Mouse (Mus musculus) midbrain, embryonic 16.5 days (tissue): Measurements from ENCODE around the gene Slc52a3. TPM values are rescaled to one million over a fixed set of nuclear protein-coding genes. Genes with fewer than 3 reads are reported as not detected.

ENCODE experiments used
- microRNA counts: library from miRNA; unstranded; fragments of <30 nt; microRNA quantifications from one replicate; lab custom pipeline; 2016
- microRNA-seq: library from miRNA; unstranded; fragments of <30 nt; microRNA quantifications from one replicate; pipeline ENCODE4, GENCODE M21; 2017
- polyA plus RNA-seq: library from polyadenylated mRNA; unstranded; fragments of >200 nt; fragmentation: Nextera tagmentation; extraction: Ambion mirVana; gene quantifications from 2 replicates; pipeline ENCODE4 v1.2.1, GENCODE M21; 2015

The Slc52a3 gene
- polyA plus RNA-seq, 1 experiment from 2014 or later, result 1.4 TPM

MicroRNA genes within 50 kb of the gene (microRNA counts, 519-probe panel; counts per million panel counts)
- microRNA mmu-miR-1953 (lab: Ali Mortazavi, UCI), result 2,303 counts per million, percentile 68 among the panel's probes with 10 or more counts

Small RNAs within 50 kb of the gene (microRNA-seq; reads per million reads assigned to microRNA genes)
- 0.52 reads per million for gene Mir1953

Other genes with a start within 250 kb of the Slc52a3 start
- gene Rspo4, start 153.6 kb upstream of the Slc52a3 start, polyA plus RNA-seq, result 0.20 and 0.51 TPM in 2 replicates
- gene Angpt4, start 85.3 kb upstream of the Slc52a3 start, polyA plus RNA-seq, result 0.14 and 0.30 TPM in 2 replicates
- gene Fam110a, start 16.3 kb upstream of the Slc52a3 start, polyA plus RNA-seq, result 57.5 and 59.1 TPM in 2 replicates
- gene Scrt2, start 85.0 kb downstream of the Slc52a3 start, polyA plus RNA-seq, result 5.8 and 7.7 TPM in 2 replicates
- 21.8 and 25.4 TPM in 2 replicates for gene Srxn1, start 109.0 kb downstream of the Slc52a3 start, polyA plus RNA-seq
- 0.69 and 1.0 TPM in 2 replicates for gene Tcf15, start 147.1 kb downstream of the Slc52a3 start, polyA plus RNA-seq
- gene Csnk2a1, start 230.3 kb downstream of the Slc52a3 start, polyA plus RNA-seq, result 107 and 116 TPM in 2 replicates